Mouse (Mus musculus) C2C12 (cell line): Measurements from ENCODE around the gene Cux1. TPM values are rescaled to one million over a fixed set of nuclear protein-coding genes. Genes with fewer than 3 reads are reported as not detected.

ENCODE experiments used
- H3K27me3 ChIP-seq: one replicate; pipeline ENCODE4 v1.6.1; 2011; ENCODE audit not compliant: control insufficient read depth, insufficient read depth, insufficient read length
- H3K36me3 ChIP-seq: one replicate; pipeline ENCODE4 v1.6.1; 2011; ENCODE audit not compliant: control insufficient read depth, insufficient read depth
- H3K4me3 ChIP-seq: one replicate; pipeline ENCODE4 v1.5.1; 2011; ENCODE audit warnings: mild to moderate bottlenecking, control low read depth; ENCODE audit not compliant: poor library complexity, insufficient read depth, severe bottlenecking
- H3K79me2 ChIP-seq: one replicate; pipeline ENCODE4 v1.6.1; 2011; ENCODE audit not compliant: control insufficient read depth, insufficient read depth
- H3K79me3 ChIP-seq: one replicate; pipeline ENCODE4 v1.6.1; 2011; ENCODE audit warnings: low read depth, control low read depth
- H3ac ChIP-seq: one replicate; pipeline ENCODE3; 2011; ENCODE audit warnings: low read depth; ENCODE audit not compliant: control insufficient read depth, insufficient read length
- CEBPB ChIP-seq: IDR thresholded peaks from one replicate; pipeline ENCODE4 v1.6.1; 2011; ENCODE audit warnings: low read depth, mild to moderate bottlenecking, control low read depth, moderate library complexity
- CTCF ChIP-seq: IDR thresholded peaks from one replicate; pipeline ENCODE4 v1.5.1; 2011; ENCODE audit not compliant: control insufficient read depth, insufficient read depth, insufficient read length
- FOSL1 ChIP-seq: IDR thresholded peaks from one replicate; pipeline ENCODE4 v1.8.0; 2011; ENCODE audit warnings: mild to moderate bottlenecking, low read length; ENCODE audit not compliant: poor library complexity, insufficient read depth, severe bottlenecking
- MAX ChIP-seq: IDR thresholded peaks from one replicate; pipeline ENCODE4 v1.6.1; 2011; ENCODE audit warnings: mild to moderate bottlenecking, control low read depth
- MYOD1 ChIP-seq: IDR thresholded peaks from one replicate; pipeline ENCODE4 v1.6.1; 2011; ENCODE audit warnings: low read depth; ENCODE audit not compliant: control insufficient read depth, insufficient read length
- MYOG ChIP-seq: IDR thresholded peaks from one replicate; pipeline ENCODE4 v1.6.1; 2011; ENCODE audit not compliant: control insufficient read depth, insufficient read length; ENCODE audit errors: extremely low read depth
- USF1 ChIP-seq: IDR thresholded peaks from one replicate; pipeline ENCODE4 v1.6.1; 2011; ENCODE audit warnings: low read depth, mild to moderate bottlenecking, control low read depth, moderate library complexity
- polyA plus RNA-seq: library from polyadenylated mRNA; unstranded; fragments of >200 nt; fragmentation: generic; extraction: Trizol; gene quantifications from one replicate; pipeline ENCODE4 v1.2.1, GENCODE M21; 2012; ENCODE audit warnings: missing spikeins

The Cux1 gene
- polyA plus RNA-seq, 1 experiment = 43.9 TPM

DNA sequence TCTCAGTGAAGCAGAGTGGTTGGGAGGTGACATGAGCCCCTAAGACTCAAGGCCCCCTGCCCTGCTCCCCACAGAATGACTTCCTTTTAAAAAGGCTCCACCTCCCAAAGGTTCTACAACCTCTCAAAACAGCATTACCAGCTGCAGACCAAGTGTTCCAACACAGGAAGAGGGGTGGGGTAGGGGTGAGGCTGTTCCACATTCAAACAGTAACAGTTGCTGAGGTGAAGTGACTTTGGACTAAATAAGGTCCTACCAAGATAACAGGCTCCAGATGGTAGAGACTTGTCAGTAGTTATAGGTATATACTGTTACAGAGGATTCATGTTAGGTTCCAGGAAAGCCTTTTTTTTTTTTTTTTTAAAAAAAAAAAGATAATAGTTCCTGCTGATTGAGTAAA, 117.5 kb downstream of the Cux1 start:
- no peak overlapping the region for H3ac ChIP-seq
- H3K36me3 ChIP-seq = no peaks in the 10 kb centered on the region
- H3K4me3 ChIP-seq = no peak overlapping the region
- H3K27me3 ChIP-seq = no peaks in the 10 kb centered on the region
- peaks cover 66% of the 10 kb centered on the region for H3K79me2 ChIP-seq
- no peak for TF ChIP-seq USF1
- TF ChIP-seq FOSL1 = no peak
- no peak for TF ChIP-seq CTCF
- TF ChIP-seq MAX = no peak
- TF ChIP-seq MYOD1 = no peak
- TF ChIP-seq CEBPB = no peak
- TF ChIP-seq MYOG = no peak
- peaks cover 5% of the 10 kb centered on the region for H3K79me3 ChIP-seq

DNA sequence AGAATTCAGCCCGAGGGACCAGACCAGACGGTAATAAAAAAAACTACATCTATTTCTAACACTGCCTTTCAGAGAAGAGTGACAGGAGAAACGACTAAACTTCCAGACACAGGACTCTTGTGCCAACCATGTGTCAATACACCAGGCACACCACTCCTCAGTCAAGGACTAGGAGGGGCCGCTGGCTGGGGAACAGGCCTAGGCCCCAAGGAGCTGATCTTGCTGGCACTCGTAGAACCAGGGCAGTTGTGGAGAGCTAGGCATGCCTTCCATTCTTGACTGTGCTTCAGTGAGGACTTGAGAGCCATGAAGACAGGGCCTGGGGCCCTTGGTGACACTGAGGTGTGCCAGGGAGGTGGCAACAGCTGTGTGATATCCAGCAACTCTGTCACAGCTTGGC, 121.3 kb downstream of the Cux1 start:
- TF ChIP-seq MYOD1 = no peak
- no peak for TF ChIP-seq CTCF
- no peak for TF ChIP-seq CEBPB
- TF ChIP-seq USF1 = no peak
- TF ChIP-seq FOSL1 = no peak
- no peak for TF ChIP-seq MYOG
- no peak for TF ChIP-seq MAX
- Histone ChIP-seq H3K79me2 (peaks cover 32% of the 10 kb centered on the region), H3K27me3 (no peaks in the 10 kb centered on the region), H3K79me3 (peaks cover 6% of the 10 kb centered on the region), H3ac (no peak overlapping the region), H3K36me3 (peaks cover under 1% of the 10 kb centered on the region), H3K4me3 (no peak overlapping the region)

DNA sequence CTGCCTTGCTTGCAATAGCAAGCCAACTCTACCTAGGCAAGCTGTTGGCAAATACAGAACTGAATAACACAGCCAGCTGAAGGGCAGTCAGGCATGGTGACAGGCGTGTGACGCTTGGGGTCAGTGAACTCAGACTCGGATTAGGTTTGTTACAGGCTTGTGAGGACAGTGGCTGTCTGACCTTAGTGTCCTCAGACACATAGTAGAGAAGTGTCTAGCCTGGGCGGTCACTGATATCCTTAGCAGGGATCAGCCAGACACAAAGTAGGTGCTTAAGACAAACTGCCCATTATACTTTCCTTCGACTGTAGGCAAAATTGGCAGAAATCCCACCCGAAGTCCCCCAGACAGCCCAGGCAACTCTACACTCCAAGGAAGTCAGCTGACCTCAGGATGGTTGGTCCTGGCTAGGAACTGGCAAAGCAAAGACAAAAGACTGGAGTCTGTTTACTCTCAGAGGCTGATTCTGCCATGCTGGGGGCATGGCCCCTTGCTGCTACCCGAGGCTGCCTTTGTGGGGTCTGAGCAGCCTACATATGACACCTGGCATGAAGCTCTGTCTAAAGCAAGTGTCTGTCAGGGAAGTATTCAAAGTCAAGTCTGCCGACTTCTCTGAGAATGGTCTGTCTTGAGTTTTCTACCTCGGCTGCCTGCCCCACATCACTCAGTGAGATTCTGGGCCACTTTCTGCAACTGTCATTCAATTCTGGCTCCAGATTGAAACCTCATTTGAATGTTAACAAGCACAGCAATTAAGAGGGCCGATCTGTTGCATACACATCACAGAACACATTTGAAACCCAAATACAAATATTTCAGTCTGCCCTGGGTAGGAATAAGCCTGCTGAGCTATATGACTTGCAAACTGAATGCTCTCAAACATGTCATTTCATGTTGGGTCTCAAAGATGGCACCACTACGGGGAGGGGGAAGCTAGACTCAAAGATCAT, 124.8 kb downstream of the Cux1 start:
- no peaks in the 10 kb centered on the region for H3K27me3 ChIP-seq
- H3K36me3 ChIP-seq = peaks cover 9% of the 10 kb centered on the region
- H3K79me2 ChIP-seq = peaks cover 21% of the 10 kb centered on the region
- H3K79me3 ChIP-seq = peaks cover 7% of the 10 kb centered on the region
- H3ac ChIP-seq = no peak overlapping the region
- H3K4me3 ChIP-seq = no peak overlapping the region
- TF ChIP-seq USF1 = no peak

DNA sequence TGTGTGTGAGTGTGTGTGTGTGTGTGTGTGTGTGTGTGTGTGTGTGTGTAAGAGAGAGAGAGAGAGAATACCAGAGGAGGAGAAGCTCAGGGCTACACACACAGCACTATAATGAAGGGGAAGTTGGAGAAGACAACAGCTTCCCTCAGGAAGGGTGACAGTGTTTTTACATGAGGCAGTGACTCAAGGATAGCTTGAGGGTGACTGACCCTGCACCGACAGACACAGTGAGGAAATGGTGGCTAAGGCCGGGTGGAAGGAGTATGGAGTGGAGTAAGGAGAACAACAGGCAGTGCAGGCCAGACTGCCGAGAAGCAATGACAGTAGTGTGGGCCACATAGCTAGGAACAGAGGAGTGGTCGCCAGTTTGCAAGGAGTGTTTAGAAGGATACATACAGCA, 137.6 kb downstream of the Cux1 start:
- TF ChIP-seq MYOD1 (no peak), MYOG (no peak), FOSL1 (no peak), CTCF (no peak), MAX (no peak), CEBPB (no peak), USF1 (no peak)
- H3K27me3 ChIP-seq = no peaks in the 10 kb centered on the region
- H3ac ChIP-seq = no peak overlapping the region
- no peak overlapping the region for H3K4me3 ChIP-seq
- no peaks in the 10 kb centered on the region for H3K79me3 ChIP-seq
- peaks cover 25% of the 10 kb centered on the region for H3K79me2 ChIP-seq
- H3K36me3 ChIP-seq = no peaks in the 10 kb centered on the region

DNA sequence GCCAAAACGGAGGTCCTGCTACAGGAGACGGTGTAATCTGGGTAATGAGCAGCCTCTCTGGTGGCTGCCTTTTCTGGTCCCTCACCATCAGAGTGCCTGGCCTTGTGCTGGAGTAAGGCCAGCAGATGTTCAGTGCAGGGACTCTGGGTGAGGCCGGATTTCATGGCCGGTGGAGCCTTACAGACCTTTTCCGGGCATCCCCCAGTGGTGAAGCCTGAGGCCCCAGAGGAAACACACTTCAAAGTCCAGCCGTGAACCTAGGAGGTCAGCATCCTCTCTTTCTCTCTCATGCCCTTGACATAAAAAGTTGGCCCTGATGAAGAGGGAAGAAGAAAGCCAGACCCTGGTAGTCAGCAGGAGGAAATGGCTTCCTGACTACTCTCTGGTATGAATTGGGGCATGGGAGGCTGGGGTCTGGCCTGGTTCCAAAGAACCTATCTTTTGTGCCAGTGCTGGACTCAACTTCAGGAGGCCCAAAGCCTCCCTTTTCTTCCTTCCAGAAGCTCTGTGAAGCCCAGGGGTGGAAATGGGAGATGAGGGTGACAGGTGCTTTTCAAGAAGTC, 138.7 kb downstream of the Cux1 start:
- no peak overlapping the region for H3ac ChIP-seq
- H3K4me3 ChIP-seq = no peak overlapping the region
- H3K36me3 ChIP-seq = no peaks in the 10 kb centered on the region
- TF ChIP-seq MYOD1 = no peak
- no peak for TF ChIP-seq FOSL1
- TF ChIP-seq MAX = no peak
- TF ChIP-seq CEBPB = no peak
- no peak for TF ChIP-seq CTCF
- no peak for TF ChIP-seq MYOG
- peaks cover 36% of the 10 kb centered on the region for H3K79me2 ChIP-seq
- H3K79me3 ChIP-seq = peaks cover 6% of the 10 kb centered on the region
- no peaks in the 10 kb centered on the region for H3K27me3 ChIP-seq

DNA sequence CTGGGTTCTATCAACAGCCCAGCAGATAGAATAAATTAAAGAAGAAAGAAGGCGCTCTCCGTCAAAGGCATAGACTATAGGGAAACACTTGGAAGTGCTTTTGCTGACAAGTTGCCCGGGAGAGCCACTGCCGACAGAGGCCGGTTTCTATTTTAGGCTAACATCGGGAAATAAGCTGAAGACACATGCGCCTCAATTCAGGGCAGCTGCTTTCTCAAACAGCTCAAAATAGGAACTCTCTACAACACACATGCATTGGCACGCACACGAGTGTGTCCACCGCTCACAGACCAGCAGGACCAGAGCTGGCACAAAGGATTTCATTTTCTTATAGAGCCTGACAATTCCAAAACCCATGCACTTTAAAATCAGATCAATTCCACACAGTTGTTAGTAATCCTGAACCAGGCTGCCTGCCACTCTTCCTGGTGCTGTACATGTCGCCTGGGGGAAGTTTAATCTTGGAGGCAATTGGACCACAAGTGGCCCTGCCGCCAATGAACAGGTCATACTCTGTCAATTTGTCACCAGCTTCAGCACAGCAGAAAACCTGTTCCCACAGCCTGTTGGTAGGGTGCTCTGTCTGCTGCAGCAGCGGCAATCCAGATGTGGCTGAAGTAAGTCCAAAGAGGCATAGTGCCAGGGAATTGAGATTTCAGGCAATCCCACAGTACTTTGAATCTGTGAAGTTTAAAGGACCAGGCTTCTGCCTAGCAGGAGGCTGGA, 139.4 kb downstream of the Cux1 start:
- no peak for TF ChIP-seq MAX
- no peak for TF ChIP-seq MYOD1
- TF ChIP-seq USF1 = no peak
- TF ChIP-seq FOSL1 = no peak
- no peak for TF ChIP-seq CTCF
- no peak for TF ChIP-seq CEBPB
- TF ChIP-seq MYOG = no peak
- no peaks in the 10 kb centered on the region for H3K27me3 ChIP-seq

More for the DNA sequence above, 139.4 kb downstream of the Cux1 start:
- peaks cover 42% of the 10 kb centered on the region for H3K79me2 ChIP-seq
- H3K79me3 ChIP-seq = peaks cover 6% of the 10 kb centered on the region
- no peak overlapping the region for H3K4me3 ChIP-seq
- H3K36me3 ChIP-seq = no peaks in the 10 kb centered on the region
- no peak overlapping the region for H3ac ChIP-seq
